Mouse (Mus musculus): ENCODE measurements around the gene Olfr1177-ps.

Gene Olfr1177-ps

DNA sequence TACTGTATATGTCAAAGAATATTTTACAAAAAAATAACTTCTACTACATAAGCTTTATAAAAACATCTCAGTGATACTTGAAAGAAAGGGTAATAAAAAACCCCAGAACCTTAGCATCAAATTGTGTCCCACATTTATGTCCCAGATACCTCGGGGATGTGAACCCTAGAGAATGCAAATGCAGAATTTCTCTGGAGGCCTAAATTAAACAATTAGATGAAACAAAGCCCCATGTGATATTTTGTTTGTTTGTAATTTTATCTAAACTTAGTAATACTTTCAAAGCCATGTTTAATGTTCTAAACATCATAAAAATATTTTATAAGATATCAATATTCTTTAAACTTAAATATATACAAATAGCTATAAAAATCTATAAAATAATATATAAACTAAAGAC is at the start of gene Olfr1177-ps:
Olfr1177-ps (minus strand) TSS at position 101 of the 400 bp plus-strand sequence.
- in situ Hi-C loops (cut with MboI): no loop called here

GRCm38 (mm10) chr2:88386762-88387161 is 40.5 kb upstream of the Olfr1177-ps start, which contains the start of gene Olfr1178:
Gene Olfr1178, plus strand, starts transcription at chr2:88387062.
- in situ Hi-C loops (cut with MboI): no loop called here

- in situ Hi-C loops (cut with MboI): no loop called here
Measured at GRCm38 (mm10) chr2:88356304-88356703, 10.0 kb upstream of the Olfr1177-ps start.

GRCm38 (mm10) chr2:88336421-88336820 is 9.9 kb downstream of the Olfr1177-ps start, which contains the start of gene Olfr1176:
Gene Olfr1176, plus strand, starts transcription at chr2:88336721.
- in situ Hi-C loops (cut with MboI): no loop called here

DNA sequence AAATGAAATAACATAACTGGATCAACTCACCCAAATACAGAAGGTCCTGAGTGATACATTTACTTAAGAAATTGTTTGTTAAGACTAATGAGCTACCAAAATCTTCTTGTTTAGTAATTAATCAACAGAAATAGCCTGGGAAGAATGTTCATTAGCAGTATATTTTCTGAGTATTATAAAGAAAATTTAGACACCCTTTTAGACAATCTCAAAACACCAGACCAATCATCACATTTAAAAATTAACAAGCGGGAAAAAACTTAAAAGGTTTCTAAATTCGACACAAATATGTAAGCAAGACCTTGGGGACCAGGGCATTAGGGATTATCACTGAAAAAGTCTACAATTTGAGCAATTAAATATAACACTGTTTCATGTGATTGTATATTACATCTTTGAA is 19.2 kb downstream of the Olfr1177-ps start, which contains the start of gene Olfr1175-ps:
Olfr1175-ps (minus strand) TSS at position 101 of the 400 bp plus-strand sequence.
- in situ Hi-C loops (cut with MboI): no loop called here

- in situ Hi-C loops (cut with MboI): no loop called here
Measured at GRCm38 (mm10) chr2:88315035-88315434, 31.3 kb downstream of the Olfr1177-ps start, which contains the start of gene Olfr1174-ps. Gene Olfr1174-ps, minus strand, starts transcription at chr2:88315135.
